Mouse (Mus musculus): Measurements from ENCODE around the gene Gys1. TPM values are rescaled to one million over a fixed set of nuclear protein-coding genes. Genes with fewer than 3 reads are reported as not detected.
A peak's percentile ranks its signal among the peaks of the same experiment; 100 is the strongest.
"Not testable (repeated sequence)": the region's sequence is repeated elsewhere in the genome, so short reads cannot be mapped to it uniquely, and the experiment has no call there.

Gys1 gene
- polyA plus RNA-seq, 1 experiment: 24.4 TPM

- Histone ChIP-seq H3K9me3 (replicated peaks; ENCODE audit: control insufficient read depth, insufficient read depth, low read length, poor library complexity, severe bottlenecking) (no peaks in the 10 kb centered on the region), H3K36me3 (ENCODE audit: control insufficient read depth, insufficient read depth, low read length, poor library complexity, severe bottlenecking) (peaks cover 55% of the 10 kb centered on the region), H3K9ac (ENCODE audit: low read depth, poor library complexity, severe bottlenecking) (peak overlapping the region; percentile 82), H3K27ac (ENCODE audit: insufficient read depth, low read length) (peak overlapping the region; percentile 98), H3K27me3 (ENCODE audit: control insufficient read depth, insufficient read depth, low read length, poor library complexity, severe bottlenecking) (no peaks in the 10 kb centered on the region), H3K4me3 (ENCODE audit: low read depth, low read length) (peak overlapping the region; percentile 70), H3K4me1 (ENCODE audit: control insufficient read depth, insufficient read depth, low read length) (no peaks in the 10 kb centered on the region)
- no peak for TF ChIP-seq CTCF (IDR thresholded peaks at IDR 0.05; ENCODE audit: low read depth, low read length)
- TF ChIP-seq POLR2A (IDR thresholded peaks at IDR 0.05; ENCODE audit: insufficient read depth, low read length): peak; percentile 18
Observed at GRCm38 (mm10) chr7:45461326-45461725, 26.7 kb downstream of the Gys1 start.

- TF ChIP-seq POLR2A (IDR thresholded peaks at IDR 0.05; ENCODE audit: insufficient read depth, low read length) (no peak), CTCF (IDR thresholded peaks at IDR 0.05; ENCODE audit: low read depth, low read length) (no peak), EP300 (IDR thresholded peaks at IDR 0.05; ENCODE audit: insufficient read depth, low read depth, low read length) (no peak)
- Histone ChIP-seq H3K4me3 (ENCODE audit: low read depth, low read length) (peak overlapping the region; percentile 46), H3K9me3 (replicated peaks; ENCODE audit: control insufficient read depth, insufficient read depth, low read length, poor library complexity, severe bottlenecking) (no peaks in the 10 kb centered on the region), H3K27ac (ENCODE audit: insufficient read depth, low read length) (peak overlapping the region; percentile 91), H3K36me3 (ENCODE audit: control insufficient read depth, insufficient read depth, low read length, poor library complexity, severe bottlenecking) (peaks cover 55% of the 10 kb centered on the region), H3K9ac (ENCODE audit: low read depth, poor library complexity, severe bottlenecking) (peak overlapping the region; percentile 82), H3K4me1 (ENCODE audit: control insufficient read depth, insufficient read depth, low read length) (no peaks in the 10 kb centered on the region), H3K27me3 (ENCODE audit: control insufficient read depth, insufficient read depth, low read length, poor library complexity, severe bottlenecking) (no peaks in the 10 kb centered on the region)
Observed at GRCm38 (mm10) chr7:45461781-45462180, 27.1 kb downstream of the Gys1 start.

GRCm38 (mm10) chr7:45462325-45462724 is 27.7 kb downstream of the Gys1 start:
- Histone ChIP-seq H3K4me3 (ENCODE audit: low read depth, low read length) (no peak overlapping the region), H3K36me3 (ENCODE audit: control insufficient read depth, insufficient read depth, low read length, poor library complexity, severe bottlenecking) (peaks cover 54% of the 10 kb centered on the region), H3K27ac (ENCODE audit: insufficient read depth, low read length) (peak overlapping the region; percentile 91), H3K9ac (ENCODE audit: low read depth, poor library complexity, severe bottlenecking) (peak overlapping the region; percentile 82; the same call in 1 of the 2 replicates), H3K9me3 (replicated peaks; ENCODE audit: control insufficient read depth, insufficient read depth, low read length, poor library complexity, severe bottlenecking) (no peaks in the 10 kb centered on the region), H3K27me3 (ENCODE audit: control insufficient read depth, insufficient read depth, low read length, poor library complexity, severe bottlenecking) (no peaks in the 10 kb centered on the region), H3K4me1 (ENCODE audit: control insufficient read depth, insufficient read depth, low read length) (no peaks in the 10 kb centered on the region)
- TF ChIP-seq POLR2A (IDR thresholded peaks at IDR 0.05; ENCODE audit: insufficient read depth, low read length) (no peak), EP300 (IDR thresholded peaks at IDR 0.05; ENCODE audit: insufficient read depth, low read depth, low read length) (no peak), CTCF (IDR thresholded peaks at IDR 0.05; ENCODE audit: low read depth, low read length) (no peak)

- not testable (repeated sequence) for H3K4me1 ChIP-seq (ENCODE audit: control insufficient read depth, insufficient read depth, low read length); H3K9me3 ChIP-seq (replicated peaks; ENCODE audit: control insufficient read depth, insufficient read depth, low read length, poor library complexity, severe bottlenecking); H3K4me3 ChIP-seq (ENCODE audit: low read depth, low read length); H3K27me3 ChIP-seq (ENCODE audit: control insufficient read depth, insufficient read depth, low read length, poor library complexity, severe bottlenecking)
- Histone ChIP-seq H3K27ac (ENCODE audit: insufficient read depth, low read length) (peak overlapping the region; percentile 91), H3K9ac (ENCODE audit: low read depth, poor library complexity, severe bottlenecking) (0 out of 2 replicates have a peak overlapping the region, but pooled peaks have one; percentile 16), H3K36me3 (ENCODE audit: control insufficient read depth, insufficient read depth, low read length, poor library complexity, severe bottlenecking) (peaks cover 48% of the 10 kb centered on the region)
Observed at GRCm38 (mm10) chr7:45462868-45463267, 28.2 kb downstream of the Gys1 start.

- Histone ChIP-seq H3K4me1 (ENCODE audit: control insufficient read depth, insufficient read depth, low read length) (no peaks in the 10 kb centered on the region), H3K9ac (ENCODE audit: low read depth, poor library complexity, severe bottlenecking) (peak overlapping the region; percentile 90), H3K4me3 (ENCODE audit: low read depth, low read length) (peak overlapping the region; percentile 1; the same call in 1 of the 2 replicates), H3K36me3 (ENCODE audit: control insufficient read depth, insufficient read depth, low read length, poor library complexity, severe bottlenecking) (peaks cover 35% of the 10 kb centered on the region), H3K9me3 (replicated peaks; ENCODE audit: control insufficient read depth, insufficient read depth, low read length, poor library complexity, severe bottlenecking) (no peaks in the 10 kb centered on the region), H3K27me3 (ENCODE audit: control insufficient read depth, insufficient read depth, low read length, poor library complexity, severe bottlenecking) (no peaks in the 10 kb centered on the region), H3K27ac (ENCODE audit: insufficient read depth, low read length) (peak overlapping the region; percentile 78)
- no peak for TF ChIP-seq POLR2A (IDR thresholded peaks at IDR 0.05; ENCODE audit: insufficient read depth, low read length)
- no peak for TF ChIP-seq CTCF (IDR thresholded peaks at IDR 0.05; ENCODE audit: low read depth, low read length)
- no peak for TF ChIP-seq EP300 (IDR thresholded peaks at IDR 0.05; ENCODE audit: insufficient read depth, low read depth, low read length)
Observed at GRCm38 (mm10) chr7:45463987-45464778, 29.5 kb downstream of the Gys1 start.

GRCm38 (mm10) chr7:45465112-45465511 is 30.5 kb downstream of the Gys1 start:
- Histone ChIP-seq H3K27ac (ENCODE audit: insufficient read depth, low read length) (peak overlapping the region; percentile 78), H3K9me3 (replicated peaks; ENCODE audit: control insufficient read depth, insufficient read depth, low read length, poor library complexity, severe bottlenecking) (no peaks in the 10 kb centered on the region), H3K4me3 (ENCODE audit: low read depth, low read length) (peak overlapping the region; percentile 74), H3K27me3 (ENCODE audit: control insufficient read depth, insufficient read depth, low read length, poor library complexity, severe bottlenecking) (no peaks in the 10 kb centered on the region), H3K4me1 (ENCODE audit: control insufficient read depth, insufficient read depth, low read length) (no peaks in the 10 kb centered on the region), H3K36me3 (ENCODE audit: control insufficient read depth, insufficient read depth, low read length, poor library complexity, severe bottlenecking) (peaks cover 33% of the 10 kb centered on the region), H3K9ac (ENCODE audit: low read depth, poor library complexity, severe bottlenecking) (peak overlapping the region; percentile 90)
- TF ChIP-seq POLR2A (IDR thresholded peaks at IDR 0.05; ENCODE audit: insufficient read depth, low read length): no peak
- no peak for TF ChIP-seq CTCF (IDR thresholded peaks at IDR 0.05; ENCODE audit: low read depth, low read length)
- TF ChIP-seq EP300 (IDR thresholded peaks at IDR 0.05; ENCODE audit: insufficient read depth, low read depth, low read length): no peak
